Mouse (Mus musculus) neural tube, embryonic 11.5 days (tissue): Measurements from ENCODE around the gene Tlk1. TPM values are rescaled to one million over a fixed set of nuclear protein-coding genes. Genes with fewer than 3 reads are reported as not detected.

ENCODE experiments used
- ATAC-seq: fragments of 200-750 bp; cut with Nextera tagmentation; 2 replicates; pipeline ENCODE4 v1.8.0; 2017; ENCODE audit warnings: moderate number of reproducible peaks, mild to moderate bottlenecking, moderate TSS enrichment, moderate library complexity; ENCODE audit not compliant: insufficient read depth, low FRiP score, low TSS enrichment
- DNase-seq: peaks from one replicate; pipeline ENCODE4 v3.0.0-alpha.2; 2015; ENCODE audit warnings: low spot score
- H3K27ac ChIP-seq: fragments of 300-500 bp; sonication (generic); 2 replicates; pipeline ENCODE4 v1.5.1; 2014; ENCODE audit warnings: low read depth, mild to moderate bottlenecking, low read length
- H3K27me3 ChIP-seq: fragments of 300-500 bp; sonication (generic); 2 replicates; pipeline ENCODE4 v1.6.1; 2014; ENCODE audit warnings: mild to moderate bottlenecking, low read length, mixed read lengths; ENCODE audit not compliant: control insufficient read depth, insufficient read depth
- H3K36me3 ChIP-seq: fragments of 300-500 bp; sonication (generic); 2 replicates; pipeline ENCODE4 v1.6.1; 2014; ENCODE audit warnings: mild to moderate bottlenecking, low read length, moderate library complexity, mixed read lengths; ENCODE audit not compliant: control insufficient read depth, insufficient read depth
- H3K4me1 ChIP-seq: fragments of 300-500 bp; sonication (generic); 2 replicates; pipeline ENCODE4 v1.6.1; 2014; ENCODE audit warnings: low read length, mixed read lengths; ENCODE audit not compliant: control insufficient read depth, insufficient read depth
- H3K4me2 ChIP-seq: fragments of 300-500 bp; sonication (generic); 2 replicates; pipeline ENCODE4 v1.6.1; 2014; ENCODE audit warnings: low read depth, mild to moderate bottlenecking, moderate library complexity
- H3K4me3 ChIP-seq: fragments of 300-500 bp; sonication (generic); 2 replicates; pipeline ENCODE4 v1.5.1; 2014; ENCODE audit warnings: low read depth, low read length
- H3K9ac ChIP-seq: fragments of 300-500 bp; sonication (generic); 2 replicates; pipeline ENCODE4 v1.6.1; 2014; ENCODE audit warnings: mild to moderate bottlenecking, low read length
- H3K9me3 ChIP-seq: fragments of 300-500 bp; sonication (generic); 2 replicates; pipeline ENCODE4 v1.6.1; 2016; ENCODE audit warnings: low read length; ENCODE audit not compliant: control insufficient read depth
- WGBS: fragments of 180-500 bp; shearing (Covaris S2); extraction: QIAGEN DNeasy Blood & Tissue Kit; methylation state at CpG from one replicate; pipeline ENCODE4 v1.1.7; 2014; 5-methylcytosine and 5-hydroxymethylcytosine counted together
- polyA plus RNA-seq: library from polyadenylated mRNA; unstranded; fragments of >200 nt; fragmentation: Nextera tagmentation; extraction: Ambion mirVana; gene quantifications from 2 replicates; pipeline ENCODE4 v1.2.1, GENCODE M21; 2014

Tlk1 gene
- polyA plus RNA-seq, 1 experiment from 2014 or later: 39.0 TPM

DNA sequence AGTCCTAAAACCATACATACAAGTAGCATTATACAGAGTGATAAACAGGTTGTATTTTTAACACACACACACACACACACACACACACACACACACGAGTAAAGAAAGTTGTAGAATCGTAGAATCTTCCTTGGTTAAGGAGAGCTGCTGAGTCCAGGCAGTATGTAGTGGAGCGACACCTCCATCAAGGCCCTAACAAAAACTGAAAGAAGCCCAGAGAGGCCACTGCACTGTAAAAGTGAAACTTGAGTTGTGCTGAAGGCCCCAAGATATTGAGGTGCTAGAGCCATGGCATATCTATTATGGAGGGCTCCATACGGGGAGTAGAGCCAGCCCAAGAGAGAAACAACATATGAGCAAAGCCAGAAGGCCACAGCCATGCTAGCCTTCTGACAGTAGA is 32.3 kb downstream of the Tlk1 start:
- H3K36me3 ChIP-seq: no peaks in the 10 kb centered on the region
- no peak overlapping the region for H3K9ac ChIP-seq
- H3K4me3 ChIP-seq: no peak overlapping the region
- ATAC-seq (no peak), DNase-seq (no peak)
- no peaks in the 10 kb centered on the region for H3K4me1 ChIP-seq
- WGBS: 97% methylated on average over 4 of the region's 4 CpGs
- no peaks in the 10 kb centered on the region for H3K9me3 ChIP-seq
- no peak overlapping the region for H3K4me2 ChIP-seq
- H3K27me3 ChIP-seq: no peaks in the 10 kb centered on the region
- H3K27ac ChIP-seq: no peak overlapping the region

DNA sequence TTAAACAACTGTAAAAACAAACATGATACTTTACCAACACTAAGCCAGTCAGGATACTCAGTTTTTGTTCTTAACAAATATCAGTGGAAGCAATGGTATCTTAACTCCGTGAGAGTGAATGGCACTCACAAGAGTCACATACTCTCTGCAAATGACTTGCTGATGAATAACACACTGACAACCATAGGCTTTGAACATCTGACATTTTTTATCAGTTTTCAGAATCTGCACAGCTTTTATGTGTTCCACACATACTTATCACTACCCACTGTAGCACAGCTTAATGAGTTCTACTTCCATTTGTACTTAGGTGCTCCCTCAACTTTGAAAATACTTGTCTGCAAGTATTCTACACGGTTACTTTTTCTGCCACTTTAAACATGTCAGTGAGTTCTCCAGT is 35.3 kb downstream of the Tlk1 start:
- Histone ChIP-seq H3K27ac (no peak overlapping the region), H3K36me3 (no peaks in the 10 kb centered on the region), H3K4me2 (no peak overlapping the region), H3K9ac (no peak overlapping the region), H3K27me3 (no peaks in the 10 kb centered on the region), H3K4me1 (no peaks in the 10 kb centered on the region), H3K4me3 (no peak overlapping the region), H3K9me3 (no peaks in the 10 kb centered on the region)
- DNase-seq (no peak), ATAC-seq (no peak)
- WGBS: 94% methylated on average over 2 of the region's 2 CpGs

DNA sequence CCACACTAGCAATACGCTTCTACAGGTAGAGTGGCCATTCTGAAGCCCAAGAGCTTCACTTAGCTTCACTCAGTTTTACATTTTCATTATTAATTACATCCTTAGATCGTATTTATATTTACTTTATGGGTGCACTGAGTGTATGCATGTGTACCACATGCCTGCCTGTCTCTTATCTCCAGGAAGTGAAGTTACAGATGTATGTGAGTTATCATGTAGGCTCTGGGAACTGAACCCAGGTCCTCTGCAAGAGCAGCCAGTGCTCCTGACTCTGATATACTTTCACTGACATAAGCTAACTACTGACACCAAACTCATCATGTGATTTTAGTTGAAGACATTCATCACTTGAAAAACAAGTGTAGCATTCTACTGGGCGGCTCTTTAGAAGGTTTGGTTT is 36.2 kb downstream of the Tlk1 start:
- Histone ChIP-seq H3K4me1 (no peaks in the 10 kb centered on the region), H3K9me3 (no peaks in the 10 kb centered on the region), H3K27me3 (no peaks in the 10 kb centered on the region), H3K27ac (no peak overlapping the region), H3K36me3 (no peaks in the 10 kb centered on the region), H3K9ac (no peak overlapping the region), H3K4me3 (no peak overlapping the region), H3K4me2 (no peak overlapping the region)
- DNase-seq (no peak), ATAC-seq (no peak)
- WGBS: 94% methylated on average over 3 of the region's 3 CpGs

DNA sequence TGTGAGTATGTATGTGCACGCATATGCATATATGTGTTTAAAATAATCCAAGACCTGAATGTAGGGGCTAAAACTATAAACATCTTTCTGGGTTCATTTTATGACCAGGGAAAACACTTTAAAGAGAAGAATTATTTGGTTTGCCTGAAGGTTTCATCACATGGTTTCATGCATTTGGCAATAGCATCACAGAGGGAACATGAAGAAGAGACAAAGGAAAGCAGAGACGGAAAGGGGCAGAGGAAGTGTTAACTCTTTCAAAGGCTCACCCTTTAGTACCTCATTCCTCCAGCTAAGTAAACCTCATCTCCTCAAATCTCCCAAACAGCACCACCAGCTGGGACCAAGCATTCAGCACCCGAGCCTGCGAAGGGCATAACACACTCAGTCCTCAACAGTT is 41.1 kb downstream of the Tlk1 start:
- Histone ChIP-seq H3K27me3 (no peaks in the 10 kb centered on the region), H3K9ac (no peak overlapping the region), H3K4me2 (no peak overlapping the region), H3K27ac (no peak overlapping the region), H3K9me3 (no peaks in the 10 kb centered on the region), H3K4me1 (no peaks in the 10 kb centered on the region), H3K4me3 (no peak overlapping the region), H3K36me3 (no peaks in the 10 kb centered on the region)
- WGBS: 83% methylated on average over 4 of the region's 4 CpGs
- no peak for ATAC-seq
- DNase-seq: no peak

DNA sequence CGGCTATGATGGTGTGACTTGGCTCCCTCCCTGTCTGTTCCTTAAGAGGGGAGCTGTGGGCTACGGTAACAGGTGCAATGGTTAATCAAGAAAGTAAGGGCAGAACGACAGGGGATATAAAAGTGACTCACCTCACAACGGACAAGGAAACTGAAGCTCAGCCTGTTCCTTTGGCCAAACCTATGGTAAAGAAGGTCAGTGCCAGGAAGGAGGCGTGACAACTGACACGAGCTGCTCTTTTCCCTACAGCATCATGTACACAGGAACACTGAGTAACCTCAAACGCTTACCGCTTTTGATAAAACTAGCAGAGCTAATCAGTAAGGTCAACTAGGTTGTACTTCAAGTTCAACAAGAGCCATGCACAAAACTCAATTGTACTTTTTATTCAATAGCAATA is 42.0 kb downstream of the Tlk1 start:
- H3K27ac ChIP-seq: no peak overlapping the region
- H3K9ac ChIP-seq: no peak overlapping the region
- no peak overlapping the region for H3K4me3 ChIP-seq
- no peaks in the 10 kb centered on the region for H3K27me3 ChIP-seq
- no peak overlapping the region for H3K4me2 ChIP-seq
- DNase-seq (no peak), ATAC-seq (no peak)
- no peaks in the 10 kb centered on the region for H3K4me1 ChIP-seq
- no peaks in the 10 kb centered on the region for H3K9me3 ChIP-seq
- H3K36me3 ChIP-seq: no peaks in the 10 kb centered on the region
- 93% methylated on average over 8 of the region's 8 CpGs for WGBS

DNA sequence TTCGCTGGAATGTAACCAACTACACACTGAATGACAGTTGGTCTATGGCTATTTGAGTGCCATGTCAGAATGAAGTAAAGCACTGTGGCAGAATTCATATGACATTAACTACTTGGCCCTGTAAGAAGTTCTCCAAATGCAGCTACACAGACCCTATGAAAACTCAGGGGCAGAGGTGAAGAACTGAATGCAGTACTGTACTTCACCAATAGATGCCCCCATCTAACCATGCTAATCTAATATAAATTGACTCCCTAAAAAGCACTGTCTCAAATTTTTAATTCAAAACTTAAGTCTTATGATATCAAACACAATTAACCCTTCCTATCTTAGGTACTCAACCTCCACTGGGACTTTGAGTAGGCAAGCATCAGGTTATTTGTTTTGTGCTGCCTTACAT is 45.9 kb downstream of the Tlk1 start:
- DNase-seq (no peak), ATAC-seq (no peak)
- no peaks in the 10 kb centered on the region for H3K4me1 ChIP-seq
- H3K9me3 ChIP-seq: no peaks in the 10 kb centered on the region
- no peaks in the 10 kb centered on the region for H3K36me3 ChIP-seq
- no peak overlapping the region for H3K4me3 ChIP-seq
- H3K4me2 ChIP-seq: no peak overlapping the region
- H3K27me3 ChIP-seq: no peaks in the 10 kb centered on the region
- no peak overlapping the region for H3K9ac ChIP-seq
- H3K27ac ChIP-seq: no peak overlapping the region
- WGBS: 96% methylated on average over 1 of the region's 1 CpGs

DNA sequence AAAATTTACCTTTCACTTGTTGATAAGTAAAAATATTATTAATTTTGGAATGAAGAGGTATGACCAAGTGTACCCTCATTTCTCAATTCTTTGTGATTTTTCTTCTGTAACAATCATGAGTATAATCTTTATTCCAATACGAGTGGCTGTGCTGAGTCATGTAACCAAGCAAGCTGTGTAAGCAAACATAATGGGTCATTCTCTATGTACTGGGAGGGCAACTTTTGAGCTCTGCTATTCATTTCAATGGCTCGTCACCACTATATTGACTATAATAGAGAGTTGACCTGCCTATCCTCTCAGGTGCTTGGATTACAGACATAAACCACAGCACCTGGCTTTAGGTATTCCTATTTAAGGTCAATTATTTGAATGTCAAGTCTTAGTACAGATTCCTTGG is 48.8 kb downstream of the Tlk1 start:
- ATAC-seq: no peak
- H3K9me3 ChIP-seq: no peaks in the 10 kb centered on the region
- no peaks in the 10 kb centered on the region for H3K36me3 ChIP-seq
- no peak for DNase-seq
- no peak overlapping the region for H3K4me2 ChIP-seq
- no peak overlapping the region for H3K27ac ChIP-seq
- H3K4me3 ChIP-seq: no peak overlapping the region
- H3K27me3 ChIP-seq: no peaks in the 10 kb centered on the region
- 81% methylated on average over 2 of the region's 2 CpGs for WGBS
- no peaks in the 10 kb centered on the region for H3K4me1 ChIP-seq
- no peak overlapping the region for H3K9ac ChIP-seq

DNA sequence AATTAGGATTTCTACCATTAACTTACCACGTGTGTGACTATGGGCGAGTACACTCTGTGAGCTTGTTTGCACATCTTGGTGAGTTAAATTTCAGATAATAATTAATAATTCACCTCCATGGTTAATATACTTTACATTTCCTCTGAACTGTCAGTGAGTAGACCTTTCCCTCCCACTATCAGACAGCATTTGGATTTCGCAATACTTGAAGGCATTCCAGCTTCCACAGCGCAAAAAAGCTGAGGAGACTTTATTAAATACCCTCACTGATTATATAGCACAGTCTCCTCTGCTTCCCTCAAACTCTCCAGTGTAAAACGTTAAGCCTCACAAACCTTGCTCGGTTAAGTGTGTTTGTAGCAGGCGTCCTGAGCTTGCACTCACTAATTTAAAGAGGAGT is 60.8 kb downstream of the Tlk1 start:
- Histone ChIP-seq H3K4me2 (no peak overlapping the region), H3K27me3 (no peaks in the 10 kb centered on the region), H3K36me3 (no peaks in the 10 kb centered on the region), H3K9ac (no peak overlapping the region), H3K9me3 (no peaks in the 10 kb centered on the region), H3K4me1 (no peaks in the 10 kb centered on the region), H3K27ac (no peak overlapping the region), H3K4me3 (no peak overlapping the region)
- no peak for DNase-seq
- ATAC-seq: no peak
- 93% methylated on average over 7 of the region's 7 CpGs for WGBS

DNA sequence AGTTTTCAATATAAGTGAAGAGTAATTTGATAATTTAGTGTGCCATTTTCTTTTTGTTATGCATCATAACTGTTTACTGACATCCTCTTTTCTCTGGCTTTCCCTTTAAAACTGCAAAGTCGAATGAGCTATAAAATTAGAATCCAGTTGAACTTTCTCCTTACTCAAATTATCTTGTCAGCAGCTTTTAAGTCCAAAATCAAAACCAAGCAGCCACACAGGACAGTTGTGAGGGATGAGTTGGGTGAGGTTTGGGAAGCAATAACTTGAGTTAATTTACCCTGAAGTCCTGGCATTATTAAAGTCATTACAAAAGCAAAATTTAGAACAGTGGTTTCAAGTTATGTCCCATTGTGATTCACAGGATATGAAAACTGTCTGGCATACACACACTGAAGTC is 62.8 kb downstream of the Tlk1 start:
- H3K4me1 ChIP-seq: no peaks in the 10 kb centered on the region
- no peak overlapping the region for H3K9ac ChIP-seq
- WGBS: 95% methylated on average over 1 of the region's 1 CpGs
- ATAC-seq (no peak), DNase-seq (no peak)
- H3K36me3 ChIP-seq: no peaks in the 10 kb centered on the region
- no peak overlapping the region for H3K4me2 ChIP-seq
- H3K27ac ChIP-seq: no peak overlapping the region
- H3K27me3 ChIP-seq: no peaks in the 10 kb centered on the region
- H3K9me3 ChIP-seq: no peaks in the 10 kb centered on the region
- H3K4me3 ChIP-seq: no peak overlapping the region
